Mouse (Mus musculus) layer of hippocampus, adult 8-10 months (tissue): ENCODE results near the gene Tmem218. TPM values are rescaled to one million over a fixed set of nuclear protein-coding genes. Genes with fewer than 3 reads are reported as not detected.

Experiments used
- DNase-seq, 2 experiments: peaks; one replicate each; pipeline ENCODE4 v3.0.0; 2022; ENCODE audit warnings: low spot score in 2 of 2
- total RNA-seq, 4 experiments: library from RNA; stranded (reverse); gene quantifications; 2 replicates each; pipeline ENCODE4 v1.2.4; 2022

The Tmem218 gene
- total RNA-seq, 4 experiments from 2014 or later = 6.8 to 8.8 (median 7.4) TPM

DNA sequence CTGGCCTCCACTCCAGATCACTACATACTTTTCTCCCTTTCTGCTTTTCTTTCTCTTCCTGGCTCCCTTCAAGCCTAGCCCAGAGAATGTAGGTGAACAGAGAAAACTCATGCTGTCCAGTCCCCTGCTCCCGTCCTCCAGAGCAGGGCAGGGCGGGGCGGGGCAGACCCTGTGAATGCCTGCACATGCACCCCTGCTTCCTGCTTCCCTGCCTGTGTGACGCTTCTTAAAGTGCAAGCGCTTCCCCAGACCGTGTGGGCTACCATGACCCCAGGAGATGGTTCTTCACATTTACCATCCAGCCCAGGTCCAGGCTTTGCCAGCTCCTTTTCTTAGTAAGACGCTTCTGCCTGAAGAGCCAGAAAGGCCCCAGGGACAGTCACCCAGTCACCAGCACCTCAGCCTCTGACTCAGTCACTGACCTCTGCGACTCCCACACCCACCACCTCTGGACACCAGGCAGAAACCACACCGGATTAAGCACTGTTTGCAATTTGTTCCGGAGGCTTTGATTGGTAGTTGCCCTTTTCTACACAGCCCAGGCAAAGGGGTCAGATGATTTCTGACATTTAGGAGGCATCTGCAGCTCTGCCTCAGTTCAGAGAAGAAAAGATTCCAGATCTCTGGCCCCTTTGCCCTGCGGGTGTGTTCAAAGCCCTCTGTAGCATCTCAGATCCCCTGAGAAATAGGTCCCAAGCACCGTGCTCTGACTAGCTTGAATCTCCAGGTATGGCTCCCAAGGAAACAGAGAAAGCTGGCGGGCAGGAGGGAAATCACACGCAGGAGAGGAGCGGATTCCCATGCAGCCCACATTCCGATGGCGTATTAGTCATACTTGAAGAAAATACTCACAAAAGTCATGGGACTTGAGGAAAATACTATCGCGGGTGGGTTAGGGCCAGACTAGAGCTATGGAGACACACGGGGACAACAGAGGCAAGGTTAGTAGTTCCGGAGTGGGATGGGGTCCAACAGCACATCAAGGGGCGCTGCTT lies 24.5 kb downstream of the Tmem218 start:
- no peak for DNase-seq

DNA sequence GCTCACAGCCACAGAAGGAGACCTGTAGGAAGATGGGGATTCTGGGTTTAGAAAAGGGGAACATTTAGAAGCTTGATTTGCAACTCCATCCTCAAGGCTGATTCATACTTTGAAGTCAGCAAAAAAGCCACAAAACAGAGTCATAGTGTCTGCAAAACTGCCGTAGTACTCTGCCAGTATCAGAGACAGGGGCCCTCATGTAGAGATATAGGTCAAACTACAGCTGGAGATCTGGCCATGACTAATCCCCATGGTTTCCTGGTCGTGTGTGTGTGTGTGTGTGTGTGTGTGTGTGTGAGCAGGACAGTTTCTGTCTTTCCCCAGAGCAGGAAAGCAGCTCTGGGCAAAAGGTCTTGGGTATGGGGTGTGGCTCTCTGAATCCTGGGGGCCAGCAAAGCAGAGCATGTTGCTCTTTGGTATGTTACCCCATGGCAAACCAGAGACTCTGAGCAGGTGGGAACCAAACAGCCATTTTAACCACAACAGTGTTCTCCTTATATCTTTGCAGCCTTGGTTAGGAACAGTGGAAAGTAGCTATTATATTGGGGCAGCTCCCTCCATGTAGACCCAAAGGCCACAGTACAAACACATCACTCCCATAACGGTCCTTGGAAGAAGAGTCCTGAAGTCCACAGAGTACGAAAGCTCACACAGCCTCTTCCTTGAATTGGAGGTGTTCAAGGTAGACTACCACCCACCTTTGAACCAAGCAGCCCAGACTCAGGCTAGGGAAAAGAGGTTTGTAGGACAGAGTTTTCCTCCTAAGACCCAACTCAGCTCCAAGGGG lies 28.1 kb downstream of the Tmem218 start:
- no peak for DNase-seq

DNA sequence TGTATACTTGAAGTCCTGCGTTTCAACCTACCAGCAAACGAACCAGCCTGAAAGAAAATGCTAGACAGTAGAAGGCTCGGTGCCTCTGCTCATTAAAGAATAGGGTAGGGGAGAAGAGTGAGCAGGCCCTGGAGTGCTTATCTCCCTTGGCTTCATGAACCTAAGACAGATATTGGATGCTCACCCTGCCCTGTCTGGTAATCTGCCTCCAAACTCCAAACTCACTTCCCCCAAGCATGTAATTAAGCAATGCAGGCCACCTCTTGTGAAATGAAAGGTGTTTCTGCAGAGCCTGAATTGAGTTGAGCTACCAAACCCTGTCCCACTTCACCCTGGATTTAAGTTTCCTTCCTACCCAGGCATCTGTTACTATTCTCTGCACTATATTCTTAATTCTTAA lies 34.7 kb downstream of the Tmem218 start:
- DNase-seq = no peak

DNA sequence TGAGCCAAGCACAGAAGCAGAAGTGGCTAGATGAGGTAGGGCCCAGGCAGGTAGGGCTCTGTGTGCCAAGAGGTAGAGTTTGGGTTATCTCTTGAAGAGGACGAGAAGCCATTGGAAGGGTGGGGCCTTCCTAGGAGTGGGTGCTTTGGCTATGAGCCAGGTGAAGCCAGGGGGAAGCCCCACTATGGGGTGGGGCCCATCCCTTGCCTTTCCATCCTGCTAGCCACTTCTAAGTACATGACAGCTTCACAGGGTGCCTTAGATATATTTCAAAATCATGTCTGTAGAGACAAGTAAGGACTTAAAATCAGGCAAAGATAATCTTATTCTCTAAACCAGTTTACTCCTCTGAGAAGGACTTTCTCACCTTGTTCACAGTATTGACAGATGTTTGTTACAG lies 36.6 kb downstream of the Tmem218 start:
- DNase-seq = no peak

DNA sequence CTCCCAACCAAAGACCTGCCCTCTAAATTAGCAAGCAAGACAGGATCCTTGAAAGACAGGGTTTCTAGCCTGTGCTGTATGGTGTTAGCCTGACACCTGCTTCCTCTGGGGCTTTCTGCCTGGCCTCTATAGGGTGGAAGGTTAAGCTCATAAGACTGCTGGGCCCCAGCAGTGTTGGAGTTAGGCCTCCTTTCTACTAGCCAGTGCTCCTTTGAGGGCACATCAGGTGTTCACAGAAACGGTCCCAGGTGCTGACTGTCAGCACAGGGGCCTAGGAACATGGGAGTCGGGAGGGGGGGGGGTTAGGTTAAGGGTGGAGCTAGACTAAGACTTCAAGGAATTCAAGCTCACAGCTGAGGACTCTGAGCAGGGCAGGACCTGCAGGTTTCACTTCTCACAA lies 37.4 kb downstream of the Tmem218 start:
- DNase-seq = no peak

DNA sequence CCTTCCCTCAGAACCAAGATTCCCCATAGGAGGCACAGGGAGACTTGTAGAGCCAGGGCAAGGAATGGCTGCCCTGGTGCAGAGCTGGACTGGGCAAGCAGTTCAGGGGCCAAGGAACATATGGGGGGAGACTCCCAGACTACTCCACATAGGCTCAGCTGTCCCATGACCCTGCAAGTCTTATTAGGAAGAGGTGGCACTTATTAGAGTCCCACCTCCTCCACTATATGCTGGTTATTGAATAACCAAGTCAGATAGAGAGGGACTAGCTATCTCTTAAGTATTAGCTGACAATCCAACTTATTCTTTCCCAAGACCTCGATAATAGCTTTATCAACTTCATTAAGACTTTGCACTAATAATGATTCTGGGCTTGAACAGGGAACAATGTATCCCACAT lies 37.8 kb downstream of the Tmem218 start:
- DNase-seq = no peak

DNA sequence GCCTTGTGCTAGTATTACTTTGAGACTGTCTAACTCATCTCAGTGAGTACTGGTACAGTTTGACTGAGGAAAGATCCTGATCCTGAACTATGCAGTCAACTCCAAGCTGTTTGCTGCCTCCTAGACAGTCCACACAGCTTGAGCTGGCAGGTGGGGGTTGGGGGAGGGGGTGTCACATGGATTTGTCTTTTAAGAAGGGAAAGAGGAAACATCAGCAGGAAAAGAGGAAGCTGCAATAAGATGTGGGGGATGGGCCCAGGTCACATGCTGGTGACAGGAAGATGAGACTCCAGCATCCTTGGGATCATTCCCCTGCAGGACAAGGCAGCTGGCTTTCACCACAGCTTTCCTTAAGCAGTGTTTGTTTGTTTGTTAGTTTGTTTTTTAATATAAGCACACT lies 39.4 kb downstream of the Tmem218 start:
- no peak for DNase-seq

DNA sequence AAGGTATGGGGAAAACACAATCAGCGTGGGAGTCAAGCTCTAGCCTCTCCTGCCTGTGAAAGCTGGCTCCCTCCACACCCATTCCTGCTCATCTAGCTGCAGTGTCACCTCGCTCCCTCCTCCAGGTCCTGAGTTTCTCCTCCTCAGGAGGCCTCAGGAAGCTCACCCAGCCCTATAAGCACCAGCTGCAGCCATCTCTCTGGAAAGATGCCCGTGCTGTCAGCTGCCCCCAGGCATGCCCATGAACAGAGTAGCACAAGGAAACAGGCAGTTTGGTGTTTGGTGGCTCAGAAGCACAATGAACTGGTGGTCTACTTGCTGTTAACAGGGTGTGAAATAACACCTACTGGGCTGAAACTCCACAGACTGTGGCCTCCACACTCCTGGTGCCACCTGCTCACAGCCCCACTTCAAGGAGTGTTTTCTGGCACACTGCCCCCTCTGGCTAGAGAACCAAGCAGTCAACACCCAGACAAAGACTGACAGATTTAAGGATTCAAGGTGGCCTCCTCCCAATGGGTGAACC lies 40.4 kb downstream of the Tmem218 start:
- DNase-seq = no peak

DNA sequence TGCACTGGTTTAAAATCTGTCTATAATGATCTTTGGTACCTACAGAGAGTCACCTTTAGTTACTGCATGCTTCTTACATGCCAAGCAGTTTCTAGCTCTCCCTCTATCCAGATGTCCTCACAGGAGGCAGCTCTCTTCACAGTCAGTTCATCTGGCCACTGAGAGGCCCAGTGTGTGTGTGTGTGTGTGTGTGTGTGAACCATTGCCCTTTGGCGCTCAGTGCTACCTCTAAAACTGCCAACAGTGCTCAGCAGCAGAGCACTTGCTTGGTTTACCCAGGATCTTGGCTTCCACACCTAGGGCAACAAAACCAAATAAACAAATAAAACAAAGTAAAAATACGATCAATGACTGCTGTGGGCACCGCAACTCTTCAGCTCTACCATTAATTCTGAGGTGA lies 42.0 kb downstream of the Tmem218 start:
- no peak for DNase-seq

DNA sequence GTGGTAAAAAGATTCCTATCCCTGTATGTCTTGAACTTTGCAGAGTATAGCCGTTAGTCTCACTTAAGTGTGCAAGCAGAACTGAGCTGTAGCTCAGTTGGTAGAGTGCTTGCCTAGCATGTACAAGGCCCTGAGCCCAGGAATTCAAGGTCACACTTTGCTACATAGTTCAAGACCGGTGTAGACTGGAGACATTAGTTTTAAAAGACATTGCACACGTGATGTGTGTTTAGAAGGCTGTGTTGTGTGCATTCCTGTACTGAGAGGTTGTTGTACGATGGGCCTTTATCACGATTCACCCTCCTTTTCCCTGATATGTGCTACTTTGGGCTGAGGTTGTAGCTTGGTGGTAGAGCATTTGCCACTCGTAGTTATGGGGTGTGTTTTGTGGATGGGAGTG lies 42.6 kb downstream of the Tmem218 start:
- no peak for DNase-seq

DNA sequence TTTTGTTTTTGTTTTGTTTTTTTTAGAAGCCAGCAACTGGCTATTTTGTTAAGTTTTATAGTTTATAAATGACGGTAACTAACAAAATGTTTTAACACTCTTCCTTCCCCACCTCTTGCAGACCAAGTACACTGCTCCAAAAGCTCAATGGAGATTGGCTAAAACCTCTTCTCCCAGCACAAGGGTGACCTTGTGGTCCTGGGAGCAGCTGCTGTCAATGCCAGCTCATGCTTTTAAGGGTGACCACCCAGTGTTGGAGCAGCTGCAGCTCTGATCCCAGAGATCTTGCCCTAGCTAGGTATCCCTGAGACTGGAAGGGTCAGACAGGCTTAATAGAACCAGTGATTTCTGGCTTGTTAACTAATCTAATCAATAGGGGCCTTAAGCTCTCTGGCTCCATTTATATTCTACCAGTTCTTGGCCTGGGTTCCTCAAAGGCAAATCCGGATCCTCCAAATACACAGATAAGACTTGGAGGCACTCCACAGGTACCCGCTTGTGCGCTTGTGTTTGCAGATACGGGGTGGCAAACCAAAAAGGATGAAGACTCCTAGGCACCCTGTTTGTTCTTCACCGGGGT lies 46.6 kb downstream of the Tmem218 start:
- no peak for DNase-seq

DNA sequence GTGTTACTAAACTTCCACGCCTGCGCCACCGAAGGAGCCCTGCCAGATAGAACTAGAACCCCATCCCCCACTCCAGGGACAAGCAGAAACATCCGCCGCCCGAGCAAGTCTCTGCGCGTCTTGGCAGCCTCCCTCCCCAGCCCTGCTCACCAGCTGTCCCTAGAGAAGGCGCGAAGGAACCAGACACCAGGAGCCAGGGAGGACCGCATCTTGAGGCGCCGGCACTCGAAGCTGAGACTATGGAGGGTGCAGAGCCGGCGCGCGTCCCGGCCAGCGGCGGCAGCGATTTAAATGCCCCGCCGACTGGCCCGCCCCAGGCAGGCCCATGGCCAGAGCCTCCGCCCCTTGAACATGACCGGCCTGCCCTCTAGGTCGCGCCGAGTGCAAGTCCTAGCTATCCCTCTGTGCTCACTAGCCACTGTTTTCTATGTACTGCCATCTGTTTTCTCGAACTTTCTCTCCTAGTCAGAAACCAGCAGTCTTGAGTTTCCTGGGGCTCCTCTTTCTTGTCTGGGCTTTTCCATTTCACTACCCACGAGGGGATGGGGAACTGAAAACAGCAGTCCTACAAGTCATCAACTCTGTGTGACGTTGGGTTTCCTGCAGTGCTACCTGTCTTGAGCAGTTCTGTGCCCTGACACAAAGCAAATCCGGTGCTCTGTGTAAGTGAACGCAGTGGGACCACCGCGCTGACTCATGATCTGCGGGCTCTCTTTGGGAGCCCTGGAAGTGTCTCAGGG lies 47.3 kb downstream of the Tmem218 start, which contains the start of gene Slc37a2:
Gene Slc37a2, minus strand, starts transcription at position 590 of the 740 bp plus-strand sequence.
- DNase-seq = peak; percentile 77 to 78

DNA sequence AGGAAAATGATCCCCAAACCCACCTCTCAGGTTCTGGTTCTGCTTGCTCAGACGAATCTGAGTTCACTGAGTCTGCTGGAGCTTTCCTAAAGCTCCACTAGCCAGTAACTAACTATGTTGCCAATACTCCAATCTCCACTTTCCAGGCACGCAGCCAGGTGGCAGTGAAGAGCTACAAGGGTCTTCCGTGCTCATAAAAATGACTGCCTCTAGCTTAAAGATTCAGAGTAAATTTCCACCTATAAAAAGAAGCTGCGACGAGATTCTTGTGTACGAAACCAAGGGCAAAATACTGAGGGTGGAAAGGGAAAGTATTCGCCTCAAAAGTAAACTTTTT lies 47.8 kb downstream of the Tmem218 start:
- DNase-seq = peak in 1 of 2 experiments; percentile 44

DNA sequence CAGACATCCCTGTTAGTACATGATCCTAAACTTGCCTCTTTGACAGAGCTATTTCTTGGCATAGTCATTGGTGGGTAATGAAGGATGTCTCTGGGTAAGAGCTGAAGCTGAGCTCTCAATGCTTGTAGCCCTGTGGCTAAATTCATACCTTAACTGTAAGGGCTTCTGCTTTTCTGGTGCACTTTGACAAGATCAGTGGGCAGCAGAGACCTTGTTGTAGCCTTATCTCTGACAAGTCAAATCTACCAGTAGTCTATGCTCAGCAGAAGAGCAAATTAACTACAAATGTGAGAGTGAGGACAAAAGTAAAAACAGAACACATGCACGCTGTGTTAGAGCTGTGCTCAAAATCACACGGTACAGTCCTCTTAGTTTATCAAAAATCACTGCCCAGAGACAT lies 58.6 kb downstream of the Tmem218 start:
- DNase-seq = no peak

Other genes starting within 250 kb of the Tmem218 start
- 10 to 100 TPM; 38.5 to 59.5 (median 43.0) TPM for gene Pknox2, start 60.8 kb upstream of the Tmem218 start, total RNA-seq
- gene Slc37a2, start 47.5 kb downstream of the Tmem218 start, total RNA-seq = 1 to 10 TPM; 1.1 to 8.8 (median 5.2) TPM
- 1 to 10 TPM; 2.3 to 3.4 (median 2.4) TPM for gene Ccdc15, start 140.2 kb downstream of the Tmem218 start, total RNA-seq
- gene Hepacam, start 159.1 kb downstream of the Tmem218 start, total RNA-seq = 10 to 100 TPM; 56.5 to 69.3 (median 64.2) TPM
- 1 to 10 TPM; 5.4 to 9.2 (median 6.5) TPM for gene Robo4, start 193.7 kb downstream of the Tmem218 start, total RNA-seq
- gene Robo3, start 225.0 kb downstream of the Tmem218 start, total RNA-seq = 10 to 100 TPM; 10.3 to 16.0 (median 13.1) TPM